Mouse (Mus musculus): Measurements from ENCODE around the gene Rbm39.

DNA sequence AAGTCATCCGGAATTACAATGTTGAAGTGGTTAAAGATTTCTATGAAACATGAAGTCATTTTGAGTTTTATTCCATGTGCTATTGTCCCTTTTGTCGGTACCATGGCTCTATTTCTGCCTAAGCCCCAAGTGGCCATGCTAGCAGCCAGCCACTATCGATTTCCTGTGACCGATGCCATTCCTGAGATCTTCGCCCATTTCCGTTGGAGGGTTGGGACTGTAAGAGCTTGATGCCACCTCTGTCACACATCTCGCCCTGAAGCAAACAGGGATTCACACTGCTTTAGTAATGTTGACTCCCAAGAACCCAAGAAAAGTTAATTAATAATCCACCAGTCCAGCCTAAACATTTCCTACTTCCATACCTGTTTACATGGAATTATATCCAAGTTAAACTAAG, 2.4 kb downstream of the Rbm39 start:
- TF ChIP-seq CTCF (IDR thresholded peaks at IDR 0.05; ENCODE audit: control insufficient read depth, insufficient read depth, insufficient read length) (no peak), MAX (IDR thresholded peaks at IDR 0.05) (no peak), MYOG (IDR thresholded peaks at IDR 0.05; ENCODE audit: control insufficient read depth, extremely low read depth, insufficient read length) (no peak), MYOD1 (IDR thresholded peaks at IDR 0.05; ENCODE audit: control insufficient read depth, insufficient read length, low read depth) (no peak), USF1 (IDR thresholded peaks at IDR 0.05; ENCODE audit: low read depth) (no peak), CEBPB (IDR thresholded peaks at IDR 0.05; ENCODE audit: low read depth) (no peak)
